Mouse (Mus musculus) spleen, adult 2 months (tissue): Measurements from ENCODE around the gene Map4k4. TPM values are rescaled to one million over a fixed set of nuclear protein-coding genes. Genes with fewer than 3 reads are reported as not detected.

Experiments
- DNase-seq, 2 experiments: peaks; one replicate each; pipeline versions ENCODE4 v3.0.0 to v3.0.0-alpha.2; 2012 to 2021; ENCODE audit warnings: low spot score in 2 of 2, low read depth in 1 of 2
- H3K27ac ChIP-seq: fragments of 200-500 bp; 2 replicates; pipeline ENCODE4 v1.5.1; 2012; ENCODE audit warnings: low read length, inconsistent platforms; ENCODE audit not compliant: insufficient read depth
- H3K27me3 ChIP-seq: fragments of 200-500 bp; 2 replicates; pipeline ENCODE4 v1.6.1; 2012; ENCODE audit warnings: mild to moderate bottlenecking, moderate library complexity, low read length, inconsistent platforms; ENCODE audit not compliant: control insufficient read depth, insufficient read depth
- H3K36me3 ChIP-seq: fragments of 200-500 bp; 2 replicates; pipeline ENCODE4 v1.6.1; 2012; ENCODE audit warnings: mild to moderate bottlenecking, low read length, inconsistent platforms; ENCODE audit not compliant: control insufficient read depth, insufficient read depth
- H3K4me1 ChIP-seq: fragments of 200-500 bp; 2 replicates; pipeline ENCODE4 v1.6.1; 2011; ENCODE audit warnings: inconsistent platforms; ENCODE audit not compliant: control insufficient read depth, insufficient read depth, insufficient read length
- H3K4me3 ChIP-seq: fragments of 200-500 bp; 2 replicates; pipeline ENCODE4 v1.5.1; 2011; ENCODE audit warnings: mild to moderate bottlenecking, inconsistent platforms; ENCODE audit not compliant: insufficient read depth, insufficient read length; ENCODE audit errors: extremely low read depth
- CTCF ChIP-seq: fragments of 200-500 bp; IDR thresholded peaks from 2 replicates; pipeline ENCODE4 v1.5.1; 2011; ENCODE audit warnings: mild to moderate bottlenecking, inconsistent platforms; ENCODE audit not compliant: insufficient read depth, insufficient read length, insufficient replicate concordance; ENCODE audit errors: extremely low read depth
- POLR2A ChIP-seq: fragments of 200-500 bp; IDR thresholded peaks from 2 replicates; pipeline ENCODE4 v1.6.1; 2011; ENCODE audit warnings: low read depth, low read length, inconsistent platforms
- WGBS: fragments of 180-500 bp; shearing (Covaris S2); methylation state at CpG from one replicate; pipeline ENCODE4 v1.1.7; 2018; 5-methylcytosine and 5-hydroxymethylcytosine counted together
- polyA plus RNA-seq: library from polyadenylated mRNA; depleted of rRNA; stranded (reverse); fragments of >200 nt; gene quantifications from 2 replicates; pipeline ENCODE4 v1.2.3, GENCODE M21; 2012

Map4k4 gene
- polyA plus RNA-seq, 1 experiment: 54.3 TPM

- Histone ChIP-seq H3K27me3 (no peaks in the 10 kb centered on the region), H3K4me3 (no peak overlapping the region), H3K36me3 (peaks cover 2% of the 10 kb centered on the region; the same call in 1 of the 2 replicates), H3K4me1 (no peaks in the 10 kb centered on the region; the same call in 1 of the 2 replicates), H3K27ac (no peak overlapping the region)
- TF ChIP-seq POLR2A: no peak
- TF ChIP-seq CTCF: no peak
- DNase-seq: no peak
- 94% methylated on average over 2 of the region's 2 CpGs for WGBS
Measured at GRCm38 (mm10) chr1:39969771-39970406, 69.2 kb downstream of the Map4k4 start.

GRCm38 (mm10) chr1:39972411-39972810 lies 71.7 kb downstream of the Map4k4 start:
- Histone ChIP-seq H3K4me1 (no peaks in the 10 kb centered on the region; the same call in 1 of the 2 replicates), H3K27ac (no peak overlapping the region), H3K27me3 (no peaks in the 10 kb centered on the region), H3K4me3 (no peak overlapping the region), H3K36me3 (peaks cover 8% of the 10 kb centered on the region)
- no peak for TF ChIP-seq CTCF
- TF ChIP-seq POLR2A: no peak
- DNase-seq: no peak
- WGBS: 91% methylated on average over 7 of the region's 7 CpGs

GRCm38 (mm10) chr1:39973911-39974310 lies 73.2 kb downstream of the Map4k4 start:
- H3K27me3 ChIP-seq: no peaks in the 10 kb centered on the region
- no peak overlapping the region for H3K4me3 ChIP-seq
- no peak for DNase-seq
- H3K27ac ChIP-seq: no peak overlapping the region
- H3K36me3 ChIP-seq: peaks cover 10% of the 10 kb centered on the region
- TF ChIP-seq CTCF (no peak), POLR2A (no peak)
- WGBS: 70% methylated on average over 4 of the region's 4 CpGs
- H3K4me1 ChIP-seq: peaks cover 3% of the 10 kb centered on the region; the same call in 1 of the 2 replicates

- WGBS: 90% methylated on average over 2 of the region's 2 CpGs
- no peak for TF ChIP-seq POLR2A
- no peak for TF ChIP-seq CTCF
- Histone ChIP-seq H3K36me3 (peaks cover 12% of the 10 kb centered on the region), H3K4me1 (peaks cover 3% of the 10 kb centered on the region; the same call in 1 of the 2 replicates), H3K27me3 (no peaks in the 10 kb centered on the region), H3K27ac (no peak overlapping the region), H3K4me3 (no peak overlapping the region)
- no peak for DNase-seq
Measured at GRCm38 (mm10) chr1:39975005-39975404, 74.3 kb downstream of the Map4k4 start.

- peaks cover 15% of the 10 kb centered on the region for H3K36me3 ChIP-seq
- H3K27ac ChIP-seq: no peak overlapping the region
- no peak overlapping the region for H3K4me3 ChIP-seq
- TF ChIP-seq CTCF (no peak), POLR2A (no peak)
- no peak for DNase-seq
- H3K27me3 ChIP-seq: no peaks in the 10 kb centered on the region
- 16% methylated on average over 2 of the region's 2 CpGs for WGBS
- H3K4me1 ChIP-seq: peaks cover 3% of the 10 kb centered on the region; the same call in 1 of the 2 replicates
Measured at GRCm38 (mm10) chr1:39976107-39976506, 75.4 kb downstream of the Map4k4 start.

- H3K36me3 ChIP-seq: peaks cover 18% of the 10 kb centered on the region
- TF ChIP-seq POLR2A (no peak), CTCF (no peak)
- whole genome bisulfite sequencing: 82% methylated on average over 11 of the region's 11 CpGs
- H3K27me3 ChIP-seq: no peaks in the 10 kb centered on the region
- no peak overlapping the region for H3K27ac ChIP-seq
- H3K4me3 ChIP-seq: no peak overlapping the region
- no peak for DNase-seq
- peaks cover 3% of the 10 kb centered on the region; the same call in 1 of the 2 replicates for H3K4me1 ChIP-seq
Measured at GRCm38 (mm10) chr1:39976847-39977744, 76.4 kb downstream of the Map4k4 start.
